Mouse (Mus musculus): ENCODE measurements around the gene Asb11.

GRCm38 (mm10) chrX:164445601-164446000 is 8.8 kb downstream of the Asb11 start:
- no peak for TF ChIP-seq POLR2A (IDR thresholded peaks at IDR 0.05; ENCODE audit: insufficient read depth, low read depth, low read length)
- no peak for TF ChIP-seq EP300 (IDR thresholded peaks at IDR 0.05; ENCODE audit: insufficient read depth, low read depth, low read length)

Measured in heart, adult 2 months (tissue).